8 mouse cellular contexts compared by ENCODE assay signal in the genomic region with DNA sequence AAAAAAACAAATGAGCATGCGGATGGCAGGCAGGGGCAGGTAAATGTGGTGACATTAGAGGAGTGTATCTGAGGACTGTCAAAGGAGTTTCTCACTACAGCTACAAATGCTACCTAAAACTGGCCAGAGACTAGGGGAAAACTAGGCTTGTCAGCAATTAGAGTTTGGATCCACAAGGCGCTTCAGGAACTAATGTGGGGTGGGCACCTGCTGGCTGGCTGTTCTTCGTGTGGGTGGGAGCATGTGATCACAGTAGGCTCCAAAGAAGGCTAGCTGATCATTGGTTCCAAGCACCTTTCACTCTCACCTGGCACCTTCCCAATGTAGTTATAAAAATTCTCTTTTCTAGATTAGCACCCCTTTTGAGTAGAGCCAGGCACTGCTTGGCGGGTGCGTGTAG. TPM values are rescaled to one million over a fixed set of nuclear protein-coding genes. Genes with fewer than 3 reads are reported as not detected.
DNase-seq lines count a peak whose midpoint lies in the region; ATAC-seq lines count a peak whose summit lies in the region.

No protein-coding gene starts in this region.

- H3K27ac ChIP-seq in kidney, embryonic 15.5 days = no peak overlapping the region
- no peak overlapping the region for H3K27ac ChIP-seq in brown adipose tissue, adult 24 weeks (replicated peaks; ENCODE audit: low read depth, low read length)
- no peak overlapping the region; the same call in 1 of the 2 replicates for H3K27ac ChIP-seq in hindbrain, embryonic 16.5 days (ENCODE audit: low read depth, low read length)
- no peak overlapping the region for H3K27ac ChIP-seq in neural tube, embryonic 12.5 days

- no peaks in the 10 kb centered on the region for H3K9me3 ChIP-seq in kidney, embryonic 15.5 days (replicated peaks)
- no peaks in the 10 kb centered on the region for H3K9me3 ChIP-seq in hindbrain, embryonic 16.5 days (ENCODE audit: control insufficient read depth, low read length)
- no peaks in the 10 kb centered on the region for H3K9me3 ChIP-seq in neural tube, embryonic 12.5 days

- H3K27me3 ChIP-seq in kidney, embryonic 15.5 days = peaks cover 35% of the 10 kb centered on the region
- H3K27me3 ChIP-seq in hindbrain, embryonic 16.5 days (replicated peaks; ENCODE audit: control insufficient read depth, insufficient read depth, low read length) = peaks cover 3% of the 10 kb centered on the region; the same call in 1 of the 2 replicates
- H3K27me3 ChIP-seq in neural tube, embryonic 12.5 days (replicated peaks) = peaks cover 26% of the 10 kb centered on the region

- no peak for DNase-seq in kidney, postnatal 36 days
- no peak for DNase-seq in spleen, adult 12 weeks (ENCODE audit: low spot score)
- DNase-seq in MN1 (ENCODE audit: low spot score) = no peak
- DNase-seq in cerebellum, postnatal 36 days = no peak

- ATAC-seq in kidney, embryonic 15.5 days (replicated peaks; ENCODE audit: low FRiP score) = no peak
- ATAC-seq in hindbrain, embryonic 16.5 days = peak; percentile 6; the same call in 1 of the 2 replicates
- no peak for ATAC-seq in neural tube, embryonic 12.5 days (ENCODE audit: low FRiP score, low read depth)

- H3K36me3 ChIP-seq in kidney, embryonic 15.5 days = no peaks in the 10 kb centered on the region
- H3K36me3 ChIP-seq in hindbrain, embryonic 16.5 days (ENCODE audit: control insufficient read depth, insufficient read depth, low read length) = no peaks in the 10 kb centered on the region
- H3K36me3 ChIP-seq in neural tube, embryonic 12.5 days = no peaks in the 10 kb centered on the region

- H3K4me2 ChIP-seq in kidney, embryonic 15.5 days = peak overlapping the region; percentile 88
- H3K4me2 ChIP-seq in hindbrain, embryonic 16.5 days (ENCODE audit: low read length) = peak overlapping the region; percentile 97
- peak overlapping the region; percentile 98 for H3K4me2 ChIP-seq in neural tube, embryonic 12.5 days (replicated peaks)

- H3K4me1 ChIP-seq in kidney, embryonic 15.5 days = peaks cover 15% of the 10 kb centered on the region
- H3K4me1 ChIP-seq in brown adipose tissue, adult 24 weeks (ENCODE audit: control insufficient read depth, insufficient read depth, insufficient read length, low read length) = 0 out of 2 replicates have a peak, but pooled peaks cover 2% of the 10 kb centered on the region
- H3K4me1 ChIP-seq in hindbrain, embryonic 16.5 days (ENCODE audit: control insufficient read depth, insufficient read depth, low read depth, low read length) = peaks cover 6% of the 10 kb centered on the region
- H3K4me1 ChIP-seq in neural tube, embryonic 12.5 days = peaks cover 7% of the 10 kb centered on the region

- peak overlapping the region; percentile 64 for H3K4me3 ChIP-seq in kidney, embryonic 15.5 days (replicated peaks)
- H3K4me3 ChIP-seq in brown adipose tissue, adult 24 weeks (ENCODE audit: insufficient read depth, low read depth, low read length) = peak overlapping the region; percentile 62
- H3K4me3 ChIP-seq in hindbrain, embryonic 16.5 days (ENCODE audit: low read length) = peak overlapping the region; percentile 87
- peak overlapping the region; percentile 69 for H3K4me3 ChIP-seq in neural tube, embryonic 12.5 days

- peak overlapping the region; percentile 68 for H3K9ac ChIP-seq in kidney, embryonic 15.5 days
- H3K9ac ChIP-seq in hindbrain, embryonic 16.5 days (ENCODE audit: low read depth, low read length) = peak overlapping the region; percentile 89
- peak overlapping the region; percentile 77 for H3K9ac ChIP-seq in neural tube, embryonic 12.5 days

- WGBS in kidney, embryonic 15.5 days = 8% methylated on average over 5 of the region's 5 CpGs
- WGBS in hindbrain, embryonic 16.5 days = 17% methylated on average over 5 of the region's 5 CpGs
- 12% methylated on average over 5 of the region's 5 CpGs for WGBS in neural tube, embryonic 12.5 days

RNA-seq across cellular contexts. Expression of gene Bmper, which starts 0.9 kb away (rescaled TPM):
- polyA plus RNA-seq in kidney, embryonic 15.5 days (2015; fragmentation: Nextera tagmentation; extraction: Ambion mirVana) = 21.6 and 23.5 TPM in 2 replicates
- 2.9 and 7.2 TPM in 2 replicates for polyA plus RNA-seq in brown adipose tissue, adult 24 weeks (2012; ENCODE audit: insufficient read depth, insufficient read length, missing spikeins)
- 8.7 and 9.9 TPM in 2 replicates for polyA plus RNA-seq in hindbrain, embryonic 16.5 days (2015; fragmentation: Nextera tagmentation; extraction: Ambion mirVana)
- polyA plus RNA-seq in neural tube, embryonic 12.5 days (2016; fragmentation: Nextera tagmentation; extraction: Ambion mirVana) = 8.5 TPM in 2 replicates
